Mouse (Mus musculus) urinary bladder, postnatal 10 days (tissue): ENCODE data around the gene Bglap.
A peak's percentile ranks its signal among the peaks of the same experiment; 100 is the strongest.
"Not testable (repeated sequence)": the region's sequence is repeated elsewhere in the genome, so short reads cannot be mapped to it uniquely, and the experiment has no call there.

Experiments used
- DNase-seq: peaks from one replicate; pipeline ENCODE4 v3.0.0; 2022; ENCODE audit warnings: low spot score

Gene Bglap

DNA sequence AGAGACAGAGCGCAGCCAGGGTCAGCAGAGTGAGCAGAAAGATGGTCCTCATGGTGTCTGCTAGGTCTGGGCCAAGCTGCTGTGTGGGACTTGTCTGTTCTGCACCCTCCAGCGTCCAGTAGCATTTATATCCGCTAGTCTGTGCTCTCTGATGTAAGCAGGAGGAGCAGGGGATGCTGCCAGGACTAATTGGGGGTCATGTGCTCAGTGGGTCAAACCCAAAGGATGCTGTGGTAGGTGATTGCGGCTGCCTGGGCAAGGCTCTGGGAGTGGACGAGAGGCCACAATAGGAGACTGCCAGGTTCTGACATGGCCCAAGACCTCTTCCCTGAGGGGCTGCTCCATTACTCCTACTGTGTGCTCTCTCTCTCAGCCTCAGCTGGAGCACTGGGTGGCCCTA lies at the start of gene Bglap:
Bglap (minus strand) TSS at position 101 of the 400 bp plus-strand sequence.
- DNase-seq = no peak

DNA sequence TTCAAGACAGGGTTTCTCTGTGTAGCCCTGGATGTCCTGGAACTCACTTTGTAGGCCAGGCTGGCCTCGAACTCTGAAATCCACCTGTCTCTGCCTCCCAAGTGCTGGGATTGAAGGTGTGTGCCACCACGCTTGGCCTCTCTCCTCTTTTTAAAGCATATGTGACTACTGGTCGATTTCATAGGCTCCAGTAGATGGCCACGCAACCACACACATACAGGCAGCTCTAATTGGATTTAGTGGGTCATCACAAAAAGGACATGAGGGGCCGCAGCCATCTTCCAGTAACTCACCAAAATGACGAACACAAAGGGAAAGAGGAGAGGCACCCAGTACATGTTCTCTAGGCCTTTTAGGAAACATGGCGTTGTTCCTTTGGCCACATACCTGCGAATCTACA lies 44.4 kb upstream of the Bglap start:
- DNase-seq = not testable (repeated sequence)

DNA sequence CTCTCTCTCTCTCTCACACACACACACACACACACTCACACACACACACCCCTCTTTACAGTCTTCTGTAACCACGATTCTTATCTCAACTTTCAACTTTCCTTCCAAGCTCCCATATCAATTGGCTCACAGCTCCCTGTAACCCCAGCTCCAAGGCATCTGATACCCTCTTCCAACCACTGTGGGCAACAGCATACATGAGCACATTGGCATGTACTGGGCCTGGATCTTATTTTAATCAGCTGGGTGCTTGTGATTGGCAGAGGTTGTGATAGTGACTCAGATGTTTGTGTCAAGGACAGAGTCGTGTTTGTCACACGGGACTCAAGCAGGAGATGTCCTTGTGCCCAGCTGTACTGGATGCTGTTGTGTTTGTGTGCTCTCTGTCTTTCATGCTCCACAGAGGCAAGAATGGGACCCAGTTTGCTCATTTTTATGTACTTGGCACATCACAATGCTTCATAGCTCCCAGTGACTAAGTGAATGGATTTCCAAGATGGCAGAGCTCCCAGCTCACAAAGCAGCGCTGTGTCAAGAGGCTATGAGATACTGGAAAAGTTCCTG lies 43.2 kb upstream of the Bglap start:
- no peak for DNase-seq

DNA sequence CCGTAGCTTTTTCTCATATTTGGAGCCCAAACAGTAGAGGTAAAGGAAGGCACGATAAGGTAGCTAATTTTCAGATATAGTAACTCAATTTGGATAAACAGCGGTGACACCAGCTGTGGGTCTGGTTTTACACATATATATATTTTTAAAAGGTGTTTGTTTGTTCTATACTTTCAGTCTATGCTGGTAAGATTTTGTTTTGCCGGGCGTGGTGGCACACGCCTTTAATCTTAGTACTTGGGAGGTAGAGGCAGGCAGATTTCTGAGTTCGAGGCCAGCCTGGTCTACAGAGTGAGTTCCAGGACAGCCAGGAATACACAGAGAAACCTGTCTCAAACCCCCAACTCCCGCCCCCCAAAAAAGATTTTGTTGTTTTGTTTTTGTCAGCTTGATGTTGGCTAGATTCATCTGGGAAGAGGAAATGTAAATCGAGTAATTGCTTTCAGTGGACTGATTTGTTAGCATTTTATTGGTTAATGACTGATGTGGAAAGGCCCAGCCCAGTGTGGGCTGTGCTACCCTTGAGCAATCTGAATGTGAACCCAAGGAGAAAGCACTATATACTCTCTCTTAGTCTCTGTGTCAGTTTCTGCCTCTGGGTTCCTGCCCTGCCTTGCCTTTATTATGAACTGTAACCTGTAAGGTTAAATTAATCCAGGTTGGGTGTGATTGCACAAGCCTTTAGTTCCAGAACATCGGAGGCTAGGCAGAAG lies 41.6 kb upstream of the Bglap start:
- DNase-seq = no peak

DNA sequence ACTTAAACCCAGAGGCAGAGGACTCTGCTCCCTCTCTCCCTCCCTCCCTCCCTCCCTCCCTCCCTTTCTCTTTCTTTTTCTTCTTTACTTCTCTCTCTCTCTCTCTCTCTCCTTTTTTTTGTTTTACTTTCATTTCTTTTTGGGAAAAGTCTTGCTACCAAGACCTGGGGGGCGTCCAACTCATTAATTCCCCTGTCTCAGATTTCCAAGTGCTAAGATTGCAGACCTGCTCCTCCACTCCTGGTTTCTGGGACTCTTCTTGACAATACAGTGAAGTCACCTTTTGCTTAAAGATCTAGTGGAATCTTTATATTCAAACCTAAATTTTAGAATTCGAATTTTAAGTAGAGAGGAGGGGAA lies 41.0 kb upstream of the Bglap start:
- DNase-seq = no peak

DNA sequence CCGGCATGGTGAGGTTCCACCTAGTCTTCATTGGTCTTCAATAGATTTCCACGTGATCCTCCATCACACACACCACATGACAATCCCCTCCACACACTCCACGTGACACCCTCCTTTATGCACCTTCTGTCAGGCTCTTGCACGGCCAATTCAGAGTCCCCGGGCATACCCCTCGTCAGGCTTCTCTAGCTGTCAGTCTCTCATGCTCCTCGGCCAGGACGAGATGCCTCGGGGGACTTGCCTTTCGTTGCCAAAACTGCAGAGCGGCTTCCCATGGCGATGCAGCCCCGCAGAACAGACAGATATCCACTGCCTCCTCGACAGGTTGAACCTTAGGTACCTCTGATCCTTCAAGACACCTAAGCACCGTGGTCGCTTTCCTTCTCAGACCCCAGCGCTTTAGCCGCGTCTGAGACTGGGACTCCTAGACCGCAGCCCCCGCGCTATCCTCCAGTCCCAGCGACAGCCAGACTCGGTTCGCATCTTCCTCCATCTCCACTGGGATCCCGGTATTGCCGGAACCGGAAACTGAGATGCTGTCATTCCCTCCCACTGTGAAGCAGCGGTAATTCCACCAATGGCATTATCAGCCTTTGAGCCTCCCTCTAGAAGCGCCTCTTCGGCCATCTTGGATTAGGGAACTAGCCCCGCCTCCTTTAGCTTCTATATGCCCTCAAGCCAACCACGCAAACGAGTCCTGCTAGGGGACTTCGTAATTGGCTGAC lies 40.5 kb upstream of the Bglap start, which contains the start of gene Slc25a44:
Slc25a44 (minus strand) TSS at position 535 of the 725 bp plus-strand sequence.
- DNase-seq = peak; percentile 67

DNA sequence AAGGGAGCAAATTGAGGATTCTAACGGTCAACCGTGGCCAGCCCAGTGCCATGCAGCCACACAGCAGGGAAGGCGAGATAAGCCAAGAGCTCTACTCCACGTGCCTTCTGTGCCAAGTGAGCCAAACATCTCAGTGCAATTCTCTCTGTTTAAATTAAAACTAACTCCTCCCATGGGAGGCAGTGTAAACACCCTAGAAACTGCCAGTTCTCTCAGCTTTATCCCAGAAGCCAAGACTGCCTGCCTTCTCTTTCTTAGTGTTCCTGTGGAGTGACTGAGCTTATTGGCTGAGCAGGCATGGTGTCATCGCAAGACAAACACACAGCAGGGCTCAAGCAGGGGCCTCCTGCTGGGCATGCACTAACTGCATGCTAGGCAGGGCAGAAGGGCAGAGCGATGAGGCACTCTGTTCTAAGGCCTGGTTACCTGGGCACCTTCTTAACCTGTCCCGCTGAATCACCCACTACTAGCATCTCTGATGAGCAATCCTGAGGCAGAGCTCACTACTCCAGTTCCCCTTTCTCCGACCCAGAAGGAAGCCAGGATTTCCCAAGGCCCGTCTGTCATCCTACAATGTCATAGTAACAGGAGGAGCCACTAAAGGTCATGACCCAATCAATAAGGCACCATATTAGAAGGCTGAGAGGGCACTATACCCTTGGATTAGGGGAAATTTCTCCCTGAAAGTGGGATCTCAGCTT lies 37.9 kb upstream of the Bglap start:
- DNase-seq = no peak

DNA sequence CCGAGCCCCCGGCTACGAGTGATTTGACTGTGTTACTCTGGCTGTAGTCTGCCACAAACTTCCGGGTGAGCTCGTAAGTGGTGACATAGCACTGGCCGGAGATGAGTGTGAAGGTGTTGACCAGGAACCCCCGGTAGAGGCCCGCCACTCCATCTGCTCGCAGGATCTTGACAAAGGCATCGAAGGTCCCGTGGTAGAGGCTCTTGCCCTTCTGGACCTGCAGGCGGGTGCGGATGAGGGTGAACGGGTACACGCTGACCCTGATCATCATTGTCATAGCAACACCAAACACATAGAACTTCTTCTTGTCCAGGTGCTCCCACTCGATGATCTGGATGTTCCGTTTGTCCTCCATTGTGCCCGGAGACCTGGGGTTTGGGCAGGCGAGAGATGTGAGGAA lies 36.5 kb upstream of the Bglap start:
- DNase-seq = no peak

DNA sequence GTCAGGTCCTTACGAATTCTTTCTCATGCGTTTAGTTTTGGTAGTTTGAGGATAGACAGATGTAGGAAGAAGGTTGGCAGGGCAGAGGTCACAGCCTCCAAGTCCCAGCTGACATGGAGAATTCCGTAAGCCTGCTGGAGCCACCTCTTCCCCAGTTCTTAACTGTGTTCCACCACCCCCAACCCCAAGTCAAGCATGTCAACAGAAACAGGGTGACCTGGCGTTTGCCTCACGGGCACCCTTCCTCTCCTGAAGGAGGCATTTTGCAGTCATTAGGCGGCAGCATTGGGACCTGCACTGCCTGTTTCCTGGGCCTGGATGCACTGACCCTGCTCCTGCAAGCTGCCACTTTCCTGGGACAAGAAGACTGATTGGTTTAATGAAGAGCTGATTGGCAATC lies 33.8 kb upstream of the Bglap start:
- no peak for DNase-seq

DNA sequence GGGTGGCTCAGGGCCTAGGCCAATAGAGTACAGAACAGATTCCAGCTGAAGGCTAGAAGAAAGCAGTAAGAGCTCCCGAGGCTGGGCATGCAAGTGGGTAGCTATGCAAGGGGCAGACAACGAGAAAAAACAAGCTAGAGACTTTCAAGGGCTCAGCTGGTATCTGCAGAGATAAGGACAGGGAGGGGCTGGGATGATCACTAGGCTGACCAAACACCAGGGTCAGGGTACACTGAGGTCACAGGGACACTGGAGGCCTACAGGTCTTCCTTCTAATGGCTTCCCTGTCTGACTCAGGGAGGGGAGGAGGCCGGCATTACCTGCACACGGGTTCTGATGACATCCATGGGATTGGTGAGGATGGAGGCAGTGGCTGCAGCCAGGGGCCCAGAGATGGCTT lies 31.4 kb upstream of the Bglap start:
- no peak for DNase-seq

DNA sequence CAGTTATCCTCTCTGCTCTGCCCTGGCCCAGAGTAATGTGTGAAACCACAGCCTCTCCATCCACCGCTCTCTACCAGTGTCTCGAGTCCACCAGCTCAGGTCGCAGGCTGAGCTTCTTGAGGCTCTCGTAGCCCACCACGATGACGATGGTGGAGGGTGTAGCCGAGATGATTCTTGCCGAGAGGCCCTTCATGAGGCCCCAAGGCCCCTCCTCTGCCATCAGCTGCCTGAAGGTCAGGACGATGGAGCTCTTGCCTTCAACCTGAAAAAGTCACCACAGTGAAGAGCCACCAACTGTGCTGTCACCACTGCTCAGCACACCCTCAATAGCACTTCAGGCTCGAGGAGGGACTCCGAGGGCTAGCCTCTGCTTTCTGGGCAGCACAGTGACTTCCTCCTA lies 28.4 kb upstream of the Bglap start:
- DNase-seq = no peak

DNA sequence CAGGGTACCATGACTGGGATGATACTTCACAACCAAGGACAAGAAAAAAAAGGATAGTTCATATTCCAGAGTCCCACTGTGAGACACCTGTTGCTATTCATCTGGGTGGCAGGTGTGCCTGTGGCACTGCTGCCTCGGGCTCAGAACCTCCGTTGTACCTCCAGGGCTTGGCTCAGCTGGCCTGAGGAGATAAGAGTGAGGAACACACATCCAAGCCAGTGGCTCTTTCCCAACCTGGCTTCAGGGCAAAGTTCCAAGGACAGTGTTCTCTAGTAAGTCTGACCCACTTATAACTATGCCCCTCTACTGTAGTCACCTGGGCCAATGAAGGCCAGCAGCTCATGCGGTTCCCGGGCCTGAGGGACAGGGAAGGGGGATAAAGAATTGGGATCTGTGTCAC lies 27.4 kb upstream of the Bglap start:
- DNase-seq = no peak

DNA sequence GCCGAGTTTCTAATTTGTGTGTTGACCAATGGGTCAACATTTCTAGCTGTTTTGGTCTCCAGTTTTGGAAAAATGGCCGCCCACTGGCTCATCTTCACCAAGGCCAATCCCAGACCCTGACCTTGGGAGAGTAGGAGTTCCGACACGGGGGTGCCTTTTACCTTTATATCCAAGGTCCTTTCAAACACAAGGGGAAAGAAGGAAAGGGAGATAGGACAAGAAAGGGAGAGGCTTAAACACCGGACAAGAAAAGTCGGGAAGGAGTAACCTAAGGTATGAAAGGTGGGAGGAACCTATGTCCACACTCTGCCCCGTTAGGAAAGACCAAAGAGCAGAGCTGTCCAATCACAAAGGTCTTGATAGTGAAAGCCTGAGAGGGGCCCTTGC lies 26.4 kb upstream of the Bglap start:
- DNase-seq = no peak

DNA sequence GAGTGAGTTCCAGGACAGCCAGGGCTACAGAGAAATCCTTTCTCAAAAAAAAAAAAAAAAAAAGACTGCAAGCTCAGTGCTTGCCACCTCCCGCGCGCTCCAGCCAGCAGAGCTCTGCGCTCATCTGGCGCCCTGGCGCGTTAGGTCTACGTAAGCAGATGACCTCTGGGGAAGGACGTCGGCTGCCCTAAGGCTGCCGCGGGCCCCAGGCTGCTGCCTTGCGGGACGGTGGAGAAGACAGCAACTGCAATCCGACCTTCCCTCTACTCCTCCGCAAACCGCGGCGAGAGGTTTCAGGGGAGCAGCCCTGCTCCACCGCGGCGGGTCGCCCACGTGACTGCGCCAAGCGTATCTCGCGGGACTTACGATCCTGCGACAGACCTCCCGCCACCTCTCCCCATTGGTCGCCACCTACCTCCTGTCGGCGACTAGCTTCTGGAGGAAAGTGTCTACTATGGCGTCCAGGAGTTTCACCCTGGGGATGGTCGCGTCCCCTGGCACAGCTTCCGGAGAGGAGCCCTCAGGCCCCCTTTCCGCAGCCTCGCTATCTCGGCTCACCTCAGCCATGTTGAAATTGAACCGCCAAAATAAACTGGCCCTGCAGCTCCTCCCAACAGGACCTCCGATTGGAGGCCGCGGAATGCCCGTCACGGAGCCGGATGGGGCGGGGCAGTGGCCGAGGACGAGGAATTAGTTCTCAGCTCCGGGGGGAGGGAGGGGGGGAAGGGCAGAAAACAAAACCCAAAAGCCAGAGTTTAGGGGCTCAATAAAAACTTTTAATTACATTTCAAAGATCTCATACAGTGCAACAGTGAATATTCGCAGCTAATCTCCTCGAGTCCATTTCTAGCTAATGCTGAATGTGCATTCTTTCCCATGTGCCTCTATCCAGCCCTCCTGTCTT lies 25.7 kb upstream of the Bglap start, which contains the start of gene Pmf1:
Pmf1 (minus strand) TSS at position 591 of the 904 bp plus-strand sequence.
- peak; percentile 74 for DNase-seq

DNA sequence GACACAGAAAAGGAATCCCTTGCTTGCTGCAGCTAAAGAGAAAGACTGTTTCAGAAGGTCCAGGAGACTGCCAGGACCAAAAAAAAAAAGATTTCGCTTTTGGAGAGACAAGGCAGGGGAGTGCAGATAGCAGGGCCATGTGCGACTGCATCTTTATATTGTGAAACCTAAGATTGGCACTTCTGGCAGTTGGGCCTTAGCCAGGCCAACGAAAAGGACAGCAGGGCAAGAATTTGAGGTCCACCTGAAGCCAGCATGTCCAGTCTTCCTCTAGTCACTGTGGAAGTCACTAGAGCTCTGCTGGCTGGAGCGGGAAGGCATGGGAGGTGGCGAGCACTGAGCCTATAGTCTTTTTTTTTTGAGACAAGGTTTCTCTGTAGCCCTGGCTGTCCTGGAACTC lies 24.7 kb upstream of the Bglap start:
- no peak for DNase-seq

DNA sequence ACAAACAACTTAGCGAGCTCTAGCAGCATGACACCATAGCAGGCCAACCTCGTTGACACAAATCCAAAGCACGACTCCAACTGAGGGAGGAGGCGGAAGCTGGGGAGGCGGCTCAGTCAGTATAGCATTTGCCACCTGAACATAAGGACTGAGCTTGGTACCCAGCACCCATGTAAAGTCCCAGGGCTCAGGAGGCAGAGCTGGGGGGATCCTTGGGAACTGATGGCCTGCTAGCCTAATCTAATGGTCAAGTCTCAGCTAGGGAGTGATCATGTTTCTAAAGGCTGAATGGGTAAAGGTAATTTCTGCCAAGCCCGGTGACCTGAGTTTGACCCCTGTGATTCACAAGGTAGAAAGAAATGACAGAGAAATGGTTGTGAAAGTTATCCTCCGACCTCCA lies 23.3 kb upstream of the Bglap start:
- no peak for DNase-seq

DNA sequence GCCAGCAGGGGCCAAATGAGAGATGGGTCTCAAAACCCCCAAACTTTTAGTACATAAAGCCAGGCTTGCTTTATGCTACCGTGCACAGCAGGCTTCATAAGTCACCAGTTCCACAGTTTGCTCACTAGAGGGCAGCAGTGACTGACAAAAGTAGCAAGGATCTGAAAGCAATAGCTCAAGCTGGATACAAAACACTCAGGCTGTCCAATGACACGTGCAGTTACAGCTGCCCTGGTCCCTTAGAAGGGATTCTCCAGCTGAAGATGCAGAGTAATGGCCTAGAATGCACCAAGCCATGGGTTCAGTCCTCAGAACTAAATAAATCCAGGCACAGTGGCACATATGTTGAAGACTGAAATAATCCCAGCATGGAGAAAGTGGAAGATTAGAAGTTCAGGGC lies 22.8 kb upstream of the Bglap start:
- no peak for DNase-seq

DNA sequence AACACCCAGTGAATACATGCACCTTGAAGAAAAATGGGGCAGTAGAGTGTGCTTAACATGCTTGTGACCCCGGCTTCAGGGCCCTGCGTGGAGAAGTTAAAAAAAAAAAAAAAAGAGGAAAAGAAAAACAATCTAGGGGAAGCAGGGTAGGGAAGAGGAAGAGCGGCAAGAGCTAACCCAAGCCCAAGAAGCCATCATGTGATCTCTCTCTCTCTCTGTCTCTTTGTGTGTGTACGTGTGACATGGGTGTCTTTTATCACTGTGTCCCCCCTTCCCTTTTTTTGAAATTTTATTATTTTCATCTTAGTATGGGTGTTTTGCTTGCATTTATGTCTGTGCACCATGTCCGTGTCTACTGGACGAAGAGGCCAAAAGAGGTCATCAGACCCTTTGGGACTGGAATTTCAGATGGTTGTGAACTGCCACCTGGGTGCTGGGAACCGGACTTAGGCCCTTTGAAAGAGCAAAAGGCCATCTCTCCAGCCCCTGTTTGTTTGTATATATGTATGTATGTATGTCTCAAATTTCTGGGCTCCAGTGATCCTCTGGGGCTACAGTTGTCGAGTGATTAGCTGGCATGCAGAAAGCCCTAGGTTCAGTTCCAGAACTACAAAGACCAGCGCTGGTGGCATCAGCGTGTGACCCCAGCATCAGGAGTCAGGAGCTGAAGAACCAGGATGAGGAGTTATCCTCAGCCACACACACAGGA lies 19.4 kb upstream of the Bglap start:
- no peak for DNase-seq

DNA sequence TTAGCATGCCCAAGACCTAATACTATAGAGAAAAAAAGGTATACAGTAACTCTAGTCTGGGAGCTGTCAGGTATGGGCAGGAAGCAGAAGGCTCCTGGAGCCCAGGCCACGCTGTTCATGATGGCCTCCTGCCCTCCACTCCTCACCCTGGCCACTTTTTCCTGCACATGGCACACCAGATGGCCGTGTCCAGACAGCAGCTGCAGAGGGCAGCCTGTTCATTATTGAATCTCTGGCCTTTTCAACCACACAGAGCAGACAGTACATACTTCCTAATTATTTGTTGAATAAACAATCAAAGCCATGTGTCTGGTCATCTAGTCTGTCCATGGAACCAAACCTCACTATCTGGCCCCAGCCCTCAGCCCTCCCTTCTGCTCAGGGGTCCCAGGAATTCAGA lies 14.4 kb upstream of the Bglap start:
- no peak for DNase-seq

DNA sequence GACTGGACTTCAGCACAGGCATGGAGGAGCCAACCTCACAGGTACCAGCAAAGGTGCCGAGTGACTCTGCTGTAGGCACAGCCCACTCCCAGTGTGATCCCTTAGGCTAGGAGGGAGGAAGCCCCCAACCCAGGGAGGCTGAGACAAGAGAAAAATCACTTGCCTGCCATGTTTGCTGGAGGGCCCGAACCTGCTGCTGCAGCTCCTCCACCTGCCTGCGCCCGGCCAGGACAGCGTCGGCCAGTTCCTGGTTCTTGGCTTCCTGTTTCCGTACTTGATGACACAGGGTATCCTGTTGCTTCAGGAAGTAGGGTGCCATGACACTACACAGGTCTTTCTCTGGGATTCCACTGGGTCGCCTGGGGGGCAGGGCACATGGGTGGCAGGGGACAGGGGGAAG lies 11.5 kb upstream of the Bglap start:
- no peak for DNase-seq

DNA sequence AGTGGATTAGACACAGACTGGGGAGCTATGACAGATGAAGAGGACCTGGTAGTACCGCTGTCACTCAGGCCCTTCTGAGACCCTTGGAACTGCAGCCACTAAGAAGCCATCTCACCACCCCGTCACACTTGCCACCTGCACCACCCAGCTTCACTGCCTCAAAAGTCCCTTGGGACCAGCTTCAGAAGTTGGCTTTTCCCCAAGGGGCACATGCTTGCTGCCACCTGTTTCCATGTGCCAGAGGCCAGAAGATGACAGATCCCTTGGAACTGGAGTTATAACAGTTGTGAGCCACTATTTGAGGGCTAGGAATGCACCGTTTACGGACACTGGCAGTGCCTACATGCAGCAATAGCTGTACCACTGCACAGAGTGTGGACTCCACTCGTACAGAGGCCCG lies 11.0 kb upstream of the Bglap start:
- DNase-seq = no peak
